Mouse (Mus musculus) olfactory bulb, adult 2 months (tissue): ENCODE results near the gene Igsf21.

Experiments
- CTCF ChIP-seq: fragments of 200-500 bp; IDR thresholded peaks from 2 replicates; pipeline ENCODE4 v1.5.1; 2012; ENCODE audit warnings: low read depth, mild to moderate bottlenecking, low read length, moderate library complexity; ENCODE audit not compliant: insufficient read depth
- POLR2A ChIP-seq: fragments of 200-500 bp; IDR thresholded peaks from 2 replicates; pipeline ENCODE4 v1.6.1; 2012; ENCODE audit warnings: mild to moderate bottlenecking, low read depth, low read length, moderate library complexity; ENCODE audit not compliant: insufficient read depth

DNA sequence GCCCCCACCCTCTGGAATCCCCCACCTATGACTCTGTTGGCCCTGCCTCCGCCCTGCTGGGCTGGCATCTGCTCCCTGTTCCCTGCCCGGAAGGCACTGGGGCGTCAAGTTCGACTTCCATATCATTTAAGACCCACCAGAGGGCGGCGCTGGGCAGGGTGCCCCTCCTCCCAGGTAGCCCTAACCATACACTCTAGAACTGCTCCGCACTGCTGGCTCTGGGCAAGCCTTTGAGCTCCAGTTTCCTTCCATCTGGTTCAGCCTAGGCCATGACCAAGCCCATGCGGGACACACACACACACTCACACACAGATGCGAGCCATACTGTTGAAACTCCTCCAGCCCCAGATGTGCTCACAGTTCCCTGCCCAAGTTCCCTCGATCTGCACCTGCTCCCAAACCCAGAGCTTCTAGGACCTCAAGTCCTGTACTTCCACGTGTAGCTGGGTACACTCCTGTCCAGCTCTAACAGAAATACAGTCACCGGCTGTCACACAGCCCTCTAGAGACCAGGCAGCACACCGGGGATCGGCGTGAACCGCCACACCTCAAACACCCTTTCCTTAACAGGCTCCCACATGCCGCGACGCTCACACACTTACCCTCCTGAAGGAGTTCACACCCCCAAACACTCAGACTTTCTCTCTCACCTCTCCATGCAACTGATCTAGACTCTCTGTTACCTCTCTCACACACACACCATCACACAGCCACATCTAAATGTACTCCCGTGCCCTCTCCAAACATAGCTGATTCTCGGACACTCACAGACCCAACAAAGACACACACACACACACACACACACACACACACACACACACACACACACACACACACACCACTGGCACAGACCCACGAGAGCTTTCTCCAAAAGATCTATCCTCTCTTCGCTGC is 1.1 kb downstream of the Igsf21 start:
- no peak for TF ChIP-seq CTCF
- no peak for TF ChIP-seq POLR2A
